Mouse (Mus musculus) brain, embryonic 14.5 days (tissue): ENCODE results near the gene Clcn2.

Experiments used
- CTCF ChIP-seq: fragments of 200-500 bp; IDR thresholded peaks from 2 replicates; pipeline ENCODE4 v1.5.1; 2012; ENCODE audit warnings: inconsistent platforms, mild to moderate bottlenecking, moderate library complexity, borderline replicate concordance; ENCODE audit not compliant: insufficient read depth, insufficient read length; ENCODE audit errors: extremely low read depth
- POLR2A ChIP-seq: fragments of 200-500 bp; IDR thresholded peaks from 2 replicates; pipeline ENCODE4 v1.6.1; 2012; ENCODE audit warnings: mild to moderate bottlenecking, inconsistent platforms, borderline replicate concordance; ENCODE audit not compliant: poor library complexity, insufficient read depth, insufficient read length, severe bottlenecking; ENCODE audit errors: extremely low read depth

DNA sequence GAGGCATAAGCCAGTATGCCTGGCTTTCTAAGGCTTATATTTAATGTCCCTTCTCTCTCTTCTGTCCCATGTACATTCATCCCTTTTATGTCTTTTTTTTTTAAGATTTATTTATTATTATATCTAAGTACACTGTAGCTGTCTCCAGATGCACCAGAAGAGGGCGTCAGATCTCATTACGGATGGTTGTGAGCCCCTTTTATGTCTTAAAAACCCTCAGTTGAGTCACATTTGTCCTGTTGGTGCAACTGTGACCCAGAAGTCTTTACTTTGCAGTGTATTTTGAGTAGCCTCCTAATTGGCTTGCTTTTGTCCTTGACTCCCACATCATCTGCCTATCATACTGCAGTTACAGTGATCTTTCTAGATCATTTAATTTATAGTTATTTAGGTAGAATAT, 64.2 kb downstream of the Clcn2 start:
- TF ChIP-seq CTCF, result no peak
- no peak for TF ChIP-seq POLR2A
